Mouse (Mus musculus): ENCODE data around the gene Uaca. TPM values are rescaled to one million over a fixed set of nuclear protein-coding genes. Genes with fewer than 3 reads are reported as not detected.

Gene Uaca
- polyA plus RNA-seq, 1 experiment: 0.01 TPM

DNA sequence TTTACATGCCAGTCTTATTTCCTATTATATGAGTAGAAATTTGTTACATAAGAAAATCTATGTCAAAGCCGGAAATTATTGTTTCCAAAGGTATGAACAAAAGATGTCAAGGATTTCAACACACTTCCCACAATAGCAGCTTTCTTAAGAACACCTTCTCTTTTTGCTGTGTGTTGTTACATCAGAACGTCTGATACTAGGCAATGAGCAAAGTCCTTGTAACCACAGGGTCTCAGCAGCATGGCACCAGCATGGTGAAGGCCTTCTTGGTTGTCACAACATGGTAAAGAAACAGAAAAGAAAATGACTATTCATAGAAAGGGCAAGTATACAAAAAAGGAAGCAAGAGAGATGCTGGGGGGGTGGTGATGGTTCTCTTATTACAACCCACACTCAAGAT, 20.6 kb upstream of the Uaca start:
- no peak for TF ChIP-seq GATA1 (IDR thresholded peaks at IDR 0.05; ENCODE audit: low read length)

GRCm38 (mm10) chr9:60776899-60777298, 17.4 kb upstream of the Uaca start:
- no peak for TF ChIP-seq GATA1 (IDR thresholded peaks at IDR 0.05; ENCODE audit: low read length)

DNA sequence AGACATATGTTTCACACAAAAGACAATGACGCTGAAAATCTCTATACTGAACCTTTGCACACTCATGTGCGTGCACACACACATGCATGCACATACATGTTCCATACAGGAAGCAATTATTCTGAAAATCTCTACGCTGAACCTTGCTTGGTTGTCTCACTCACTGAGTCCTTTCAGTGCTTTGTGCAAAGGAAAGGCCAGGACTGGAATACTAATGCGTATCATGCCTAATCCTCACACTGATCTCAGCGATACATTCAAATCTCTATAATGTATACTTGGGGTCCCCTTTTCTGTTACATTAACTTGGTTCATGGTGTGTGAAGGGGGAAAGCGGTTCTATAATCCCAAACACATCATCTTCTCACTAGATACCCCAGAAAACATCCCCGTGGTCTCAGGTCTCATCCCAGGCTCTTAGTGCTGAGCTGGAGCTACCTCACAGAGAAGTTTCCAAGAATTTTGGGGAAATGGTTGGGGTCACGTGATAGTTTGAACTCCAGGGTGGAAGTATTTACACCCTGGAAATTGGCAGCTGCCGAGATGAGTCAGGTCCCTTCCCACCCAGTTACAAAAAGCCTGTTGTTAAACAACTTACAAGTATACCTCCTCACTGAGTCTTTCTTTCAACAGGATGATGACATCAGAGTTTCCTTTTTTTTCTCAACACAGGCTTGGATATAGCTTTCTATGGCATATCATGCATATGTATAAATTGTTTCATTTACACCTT, 12.1 kb upstream of the Uaca start:
- TF ChIP-seq GATA1 (IDR thresholded peaks at IDR 0.05; ENCODE audit: low read length): no peak

DNA sequence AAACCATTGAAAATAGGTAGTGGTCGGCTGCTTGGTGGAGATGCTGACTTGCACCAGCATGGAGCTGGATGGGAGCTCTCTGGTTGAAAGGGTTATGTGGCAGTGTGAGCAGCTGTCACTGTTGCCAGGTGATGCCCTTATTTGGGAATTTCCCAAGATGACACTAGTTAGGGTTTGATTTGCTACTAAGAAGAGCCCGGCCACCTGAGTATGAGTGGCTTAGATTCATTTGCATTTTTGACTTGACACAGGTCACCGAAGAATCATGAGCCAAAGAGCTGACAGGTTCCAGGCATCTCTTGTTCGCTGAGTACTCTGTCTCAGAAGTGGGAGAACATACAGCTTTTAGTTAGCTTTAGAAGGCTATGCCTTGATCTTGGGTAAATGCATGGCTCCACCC, 9.3 kb upstream of the Uaca start:
- TF ChIP-seq GATA1 (IDR thresholded peaks at IDR 0.05; ENCODE audit: low read length): no peak

GRCm38 (mm10) chr9:60787517-60788110, 6.7 kb upstream of the Uaca start:
- TF ChIP-seq GATA1 (IDR thresholded peaks at IDR 0.05; ENCODE audit: low read length): no peak

- TF ChIP-seq GATA1 (IDR thresholded peaks at IDR 0.05; ENCODE audit: low read length): no peak
Measured at GRCm38 (mm10) chr9:60790282-60790681, 4.1 kb upstream of the Uaca start.

DNA sequence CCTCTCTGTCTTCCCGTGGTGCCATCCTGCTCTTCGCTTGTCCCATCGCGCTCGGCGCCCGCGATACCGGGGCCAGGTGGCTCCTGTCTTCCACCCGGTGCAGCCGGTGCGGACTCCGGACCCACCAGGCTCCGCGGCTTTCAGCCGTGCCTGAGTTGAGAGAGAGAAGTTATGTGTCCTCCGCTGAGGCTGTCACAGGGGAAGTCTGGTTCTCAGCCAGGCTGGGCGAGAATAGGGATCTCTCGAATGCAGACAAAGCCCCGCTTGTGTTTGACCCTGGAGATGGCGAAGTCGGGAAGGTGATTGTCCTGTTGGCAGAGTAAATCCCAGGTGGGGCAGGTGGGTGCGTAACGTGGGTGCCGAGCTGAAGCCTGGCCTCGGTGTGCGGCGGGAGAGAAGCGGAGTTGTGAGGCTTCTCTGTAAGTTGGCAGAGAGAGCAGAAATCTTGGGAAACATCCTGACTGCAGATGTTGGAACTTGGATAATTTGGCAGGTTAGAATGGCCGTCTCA, 554 bp downstream of the Uaca start:
- no peak for TF ChIP-seq GATA1 (IDR thresholded peaks at IDR 0.05; ENCODE audit: low read length)

GRCm38 (mm10) chr9:60796076-60796475, 1.7 kb downstream of the Uaca start:
- no peak for TF ChIP-seq GATA1 (IDR thresholded peaks at IDR 0.05; ENCODE audit: low read length)

DNA sequence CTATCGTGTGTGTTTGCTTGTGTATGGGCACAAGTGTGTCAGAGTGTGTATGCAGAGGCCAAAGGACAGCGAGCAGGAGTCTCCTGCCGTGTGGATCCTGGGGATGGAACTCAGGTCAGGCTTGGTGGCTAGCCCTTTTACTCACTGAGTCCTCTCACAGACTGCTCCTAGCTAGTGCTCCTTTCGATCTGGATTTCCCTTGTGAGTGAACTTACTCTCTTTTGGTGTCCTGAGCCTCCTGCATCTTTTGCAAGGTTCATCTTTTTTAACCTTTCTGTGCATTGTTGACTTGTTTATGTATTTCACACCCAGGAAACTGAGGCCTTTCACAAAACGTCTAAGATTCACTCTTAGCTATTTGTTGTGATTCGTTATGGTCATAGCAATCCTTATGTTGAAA, 2.8 kb downstream of the Uaca start:
- no peak for TF ChIP-seq GATA1 (IDR thresholded peaks at IDR 0.05; ENCODE audit: low read length)

DNA sequence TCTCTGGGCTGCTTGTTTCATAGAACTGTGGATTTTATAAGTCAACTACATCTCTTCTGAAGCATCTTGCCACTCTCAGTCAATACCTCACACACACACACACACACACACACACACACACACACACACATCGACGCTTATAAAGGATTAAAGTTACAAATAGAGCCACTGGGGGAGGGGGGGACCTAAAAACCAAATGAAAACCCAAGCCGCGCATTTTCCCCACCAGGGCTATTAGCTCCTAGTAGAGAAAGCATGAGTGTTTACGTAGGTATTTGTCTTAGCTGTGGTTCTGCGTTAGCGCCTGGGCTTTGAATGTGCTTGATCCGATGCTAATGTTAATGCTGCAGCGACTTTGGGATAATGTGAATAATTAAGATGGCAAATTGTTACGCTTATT, 4.7 kb downstream of the Uaca start:
- TF ChIP-seq GATA1 (IDR thresholded peaks at IDR 0.05; ENCODE audit: low read length): no peak

- TF ChIP-seq GATA1 (IDR thresholded peaks at IDR 0.05; ENCODE audit: low read length): no peak
Measured at GRCm38 (mm10) chr9:60800663-60801382, 6.5 kb downstream of the Uaca start.

DNA sequence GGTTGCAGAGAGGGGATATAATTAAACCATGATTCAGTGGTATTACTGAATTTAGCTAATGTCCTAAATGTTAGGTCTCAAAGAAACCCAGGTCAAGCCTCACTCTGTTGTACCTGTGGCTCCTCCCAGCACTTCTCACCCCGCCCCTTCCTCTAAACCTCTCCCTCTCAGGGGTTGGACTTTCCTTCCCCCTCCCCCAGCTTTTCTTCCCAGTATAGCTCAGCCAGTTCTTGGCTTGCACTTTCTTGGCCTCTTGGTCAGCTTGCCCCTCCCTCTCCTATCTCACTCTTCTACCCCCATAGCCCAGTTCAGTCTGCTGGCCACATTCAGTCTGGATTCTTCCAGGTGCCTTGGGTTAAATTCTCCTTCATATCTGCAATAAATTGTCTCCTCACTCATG, 7.4 kb downstream of the Uaca start:
- no peak for TF ChIP-seq GATA1 (IDR thresholded peaks at IDR 0.05; ENCODE audit: low read length)

GRCm38 (mm10) chr9:60802341-60802740, 8.0 kb downstream of the Uaca start:
- no peak for TF ChIP-seq GATA1 (IDR thresholded peaks at IDR 0.05; ENCODE audit: low read length)

DNA sequence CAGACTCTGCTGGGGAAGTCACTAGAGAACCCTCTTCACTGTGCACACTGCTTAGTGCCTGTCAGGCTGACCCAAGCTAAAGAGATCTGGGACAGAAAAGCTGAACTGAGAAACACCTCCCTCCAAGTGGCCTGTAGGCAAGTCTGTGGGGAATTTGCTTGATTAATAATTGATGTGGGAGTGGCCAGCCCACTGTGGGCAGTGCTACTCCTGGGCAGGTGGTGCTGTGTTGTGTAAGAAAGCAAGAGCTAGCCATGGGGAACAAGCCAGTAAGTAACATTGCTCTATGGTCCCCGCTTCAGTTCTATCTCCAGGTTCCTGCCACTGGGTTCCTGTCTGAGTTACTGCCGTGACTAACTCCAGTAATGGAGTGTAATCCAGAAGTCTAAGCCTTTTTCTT, 11.7 kb downstream of the Uaca start:
- no peak for TF ChIP-seq GATA1 (IDR thresholded peaks at IDR 0.05; ENCODE audit: low read length)

- TF ChIP-seq GATA1 (IDR thresholded peaks at IDR 0.05; ENCODE audit: low read length): no peak
Measured at GRCm38 (mm10) chr9:60807996-60808395, 13.7 kb downstream of the Uaca start.

GRCm38 (mm10) chr9:60813139-60813880, 19.0 kb downstream of the Uaca start:
- TF ChIP-seq GATA1 (IDR thresholded peaks at IDR 0.05; ENCODE audit: low read length): no peak
